ENCODE assay signal across 13 mouse cellular contexts in the genomic region with DNA sequence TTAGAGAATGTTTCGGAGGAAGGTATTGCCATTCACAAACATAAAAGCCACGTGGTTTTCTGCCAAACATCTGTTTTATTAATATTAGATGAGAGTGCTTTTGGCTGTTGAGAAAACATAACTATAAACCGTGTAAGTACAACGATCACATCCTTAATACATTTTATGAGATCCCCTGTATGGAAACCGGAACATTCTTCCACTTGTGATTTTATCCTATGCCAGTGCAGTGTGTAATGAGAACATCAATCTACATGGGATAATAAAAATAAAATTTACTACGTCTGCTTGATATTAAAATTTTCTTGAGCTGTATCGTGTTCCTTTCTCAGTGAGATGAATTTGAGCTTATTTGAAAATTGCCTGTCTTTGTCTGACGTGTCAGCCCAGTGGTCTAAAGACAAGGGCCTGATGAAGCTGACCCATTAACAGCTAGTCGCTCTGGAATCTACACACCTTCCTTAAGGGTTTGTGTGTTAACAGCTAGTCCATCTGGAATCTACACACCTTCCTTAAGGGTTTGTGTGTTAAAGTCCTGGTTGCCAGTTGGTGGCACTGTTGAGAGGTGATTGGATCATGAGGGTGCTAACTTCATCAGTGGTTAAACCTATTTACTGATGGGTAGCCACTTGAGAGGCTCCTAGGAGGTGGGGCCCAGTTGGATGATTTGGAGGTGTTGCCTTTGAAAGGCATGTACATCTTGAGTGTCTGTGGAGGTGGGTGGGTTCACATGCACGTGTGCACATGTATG.
DNase-seq lines count a peak whose midpoint lies in the region; ATAC-seq lines count a peak whose summit lies in the region.
"Had no signal": no experiment of that assay in that cellular context is flagged by ENCODE, and none has a peak within 500 bp of the region (broad histone marks: within the 10 kb centered on the region; RNA-seq: fewer than 3 reads in every experiment).

No protein-coding gene starts in this region.

- H3K4me1 ChIP-seq in intestine, embryonic 15.5 days (replicated peaks): no peaks in the 10 kb centered on the region
- H3K4me1 ChIP-seq: liver, embryonic 13.5 days had no signal

- H3K4me3 ChIP-seq in intestine, embryonic 15.5 days (replicated peaks): no peak overlapping the region
- H3K4me3 ChIP-seq: hindbrain, embryonic 13.5 days; liver, embryonic 13.5 days had no signal

- 0 out of 2 replicates have a peak, but pooled peaks have one; percentile 8 for ATAC-seq in intestine, embryonic 15.5 days

- H3K9ac ChIP-seq in intestine, embryonic 15.5 days: no peak overlapping the region
- H3K9ac ChIP-seq: hindbrain, embryonic 13.5 days; liver, embryonic 13.5 days had no signal

- peak; percentile 48 to 56 for DNase-seq in cerebellum, postnatal 10 days
- no peak for DNase-seq in cerebellum, adult 11 months
- DNase-seq in layer of hippocampus, postnatal 10 days (ENCODE audit: low spot score in 2 of 2): peak; percentile 17 to 32
- DNase-seq in layer of hippocampus, postnatal 36 days: no peak
- DNase-seq in 416B (ENCODE audit: low read depth): peak; percentile 29
- no peak for DNase-seq in ovary, adult 18-20 months (ENCODE audit: low spot score)
- DNase-seq in gastrocnemius, postnatal 10 days: no peak
- DNase-seq: B cell, adult 2 months; heart, adult 11 months; liver, embryonic 13.5 days; thymus, postnatal 4 days had no signal

- 74% methylated on average over 10 of the region's 10 CpGs for WGBS in intestine, embryonic 15.5 days

- H3K4me2 ChIP-seq in intestine, embryonic 15.5 days (replicated peaks): no peak overlapping the region
- H3K4me2 ChIP-seq: hindbrain, embryonic 13.5 days; liver, embryonic 13.5 days had no signal

- H3K36me3 ChIP-seq in intestine, embryonic 15.5 days: no peaks in the 10 kb centered on the region
- H3K36me3 ChIP-seq: hindbrain, embryonic 13.5 days; liver, embryonic 13.5 days had no signal

- no peak overlapping the region for H3K27ac ChIP-seq in intestine, embryonic 15.5 days
- H3K27ac ChIP-seq: hindbrain, embryonic 13.5 days; liver, embryonic 13.5 days had no signal

- H3K27me3 ChIP-seq in intestine, embryonic 15.5 days (replicated peaks): no peaks in the 10 kb centered on the region
- H3K27me3 ChIP-seq: hindbrain, embryonic 13.5 days; liver, embryonic 13.5 days had no signal

- no peaks in the 10 kb centered on the region for H3K9me3 ChIP-seq in intestine, embryonic 15.5 days
- H3K9me3 ChIP-seq: hindbrain, embryonic 13.5 days; liver, embryonic 13.5 days had no signal

Comparison
In these comparisons a context has a peak if more than half of its experiments do, and no peak if none do; other contexts are left out.
1. DNase-seq: peak in cerebellum, postnatal 10 days (2 of 2), layer of hippocampus, postnatal 10 days (2 of 2) and 416B (single experiment); none in cerebellum, adult 11 months (single experiment), layer of hippocampus, postnatal 36 days (0 of 2), ovary, adult 18-20 months (single experiment) and gastrocnemius, postnatal 10 days (single experiment).